Mouse (Mus musculus): ENCODE results near the gene Pitpnb.

GRCm38 (mm10) chr5:111375616-111376015 lies 45.1 kb downstream of the Pitpnb start:
- TF ChIP-seq GATA1 (IDR thresholded peaks at IDR 0.05; ENCODE audit: low read length) (no peak), TAL1 (IDR thresholded peaks at IDR 0.05; ENCODE audit: low read length) (no peak)

Measured in erythroblast, embryonic 14.5 days (primary cell).